Mouse (Mus musculus): ENCODE measurements at regions not wholly inside any gene's neighbourhood (a gene's known extent, or its start where the extent isn't known, plus 50 kb on each side); places are given as distances from the start of the nearest gene placed in this dataset.
A peak's percentile ranks its signal among the peaks of the same experiment; 100 is the strongest.
"Not testable (repeated sequence)": the region's sequence is repeated elsewhere in the genome, so short reads cannot be mapped to it uniquely, and the experiment has no call there.

DNA sequence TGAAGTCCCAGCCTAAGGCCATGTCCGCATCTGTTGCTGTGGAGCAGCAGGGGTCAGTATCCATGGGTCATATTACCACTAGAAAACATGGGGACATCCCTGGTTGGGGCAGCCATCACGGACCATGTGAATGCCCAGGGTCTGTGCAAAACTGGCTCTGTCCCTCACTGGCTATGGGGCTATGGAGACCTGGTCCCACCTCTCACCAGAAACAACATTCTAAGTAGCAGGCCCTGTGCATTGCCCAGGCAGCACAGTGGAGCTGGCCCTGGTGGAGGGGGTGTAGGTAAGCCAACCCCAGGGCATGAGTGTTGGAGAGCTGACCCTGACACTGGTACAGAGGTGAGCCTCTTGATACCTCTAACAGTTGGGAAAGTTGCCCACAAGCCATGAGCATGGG lies 213.7 kb downstream of the Macc1 start:
- no peak for DNase-seq (ENCODE audit: low spot score in 2 of 2)

DNA sequence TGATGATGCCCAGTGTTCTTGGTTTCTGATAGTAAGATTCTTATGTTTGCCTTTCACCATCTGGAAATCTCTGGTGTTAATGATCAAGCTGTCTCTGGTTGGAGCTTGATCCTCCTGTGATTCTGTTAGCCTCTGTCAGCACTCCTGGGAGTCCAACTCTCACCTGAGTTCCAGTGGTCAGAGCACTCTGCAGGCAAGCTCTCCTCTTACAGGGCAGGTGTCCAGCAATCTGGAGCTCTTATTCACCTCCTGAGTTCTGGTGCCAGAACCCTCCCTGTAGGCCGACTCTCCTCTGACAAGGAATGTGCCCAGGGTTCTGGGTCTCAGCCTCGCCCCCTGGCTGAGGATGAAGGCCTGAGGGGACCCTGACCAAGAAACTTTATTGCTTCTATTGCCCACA lies 234.3 kb downstream of the Macc1 start:
- DNase-seq (ENCODE audit: low spot score in 2 of 2) = not testable (repeated sequence)

GRCm38 (mm10) chr12:119576690-119577089 lies 262.6 kb downstream of the Macc1 start:
- peak; percentile 1 to 9 for DNase-seq (ENCODE audit: low spot score in 2 of 2)

DNA sequence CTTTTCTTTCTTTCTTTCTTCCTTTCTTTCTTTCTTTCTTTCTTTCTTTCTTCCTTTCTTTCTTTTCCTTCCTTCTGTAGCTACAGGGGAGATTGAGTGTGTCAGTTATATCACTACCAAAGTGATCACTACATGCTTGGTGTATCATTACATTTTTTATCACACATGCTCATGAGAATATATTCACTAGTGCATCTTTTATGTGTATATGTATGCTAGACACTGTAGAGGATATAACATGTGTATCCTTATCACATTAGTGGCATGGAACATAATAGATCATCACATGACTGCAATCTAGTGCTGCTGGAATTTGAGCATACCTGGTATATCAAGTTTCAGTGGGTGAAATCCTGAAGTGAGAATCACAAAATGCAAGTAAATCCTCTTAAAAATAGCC lies 263.2 kb downstream of the Macc1 start:
- DNase-seq (ENCODE audit: low spot score in 2 of 2) = no peak

GRCm38 (mm10) chr12:119601361-119601760 lies 287.3 kb downstream of the Macc1 start:
- DNase-seq (ENCODE audit: low spot score in 2 of 2) = no peak

GRCm38 (mm10) chr12:119624238-119624637 lies 310.2 kb downstream of the Macc1 start:
- no peak for DNase-seq (ENCODE audit: low spot score in 2 of 2)

DNA sequence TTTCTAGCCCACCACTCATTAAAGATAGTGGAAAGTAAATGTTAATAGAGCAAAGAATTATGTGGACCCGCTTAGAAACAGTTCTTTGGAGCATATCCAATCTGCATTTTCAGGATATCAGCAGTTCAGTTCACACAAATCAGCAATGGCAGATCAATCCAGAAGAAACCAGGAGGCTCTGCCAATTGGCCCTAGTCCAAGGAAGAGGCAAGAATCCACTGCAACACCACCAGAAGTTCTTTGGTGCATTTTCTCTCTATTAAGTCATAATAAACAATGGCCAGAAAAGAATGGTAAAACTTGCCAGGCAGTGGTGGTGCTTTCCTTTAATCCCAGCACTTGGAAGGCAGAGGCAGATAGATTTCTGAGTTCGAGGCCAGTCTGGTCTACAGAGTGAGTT lies 290.3 kb upstream of the Tmem196 start:
- no peak for DNase-seq (ENCODE audit: low spot score in 2 of 2)
